Mouse (Mus musculus) liver, postnatal 0 days (tissue): ENCODE results near the gene Agps. TPM values are rescaled to one million over a fixed set of nuclear protein-coding genes. Genes with fewer than 3 reads are reported as not detected.
A peak's percentile ranks its signal among the peaks of the same experiment; 100 is the strongest.

Experiments
- ATAC-seq: fragments of 200-750 bp; cut with Nextera tagmentation; 2 replicates; pipeline ENCODE4 v1.8.0; 2017; ENCODE audit warnings: mild to moderate bottlenecking, moderate library complexity
- DNase-seq: peaks from one replicate; pipeline ENCODE4 v3.0.0-alpha.2; 2016
- H3K27ac ChIP-seq: fragments of 300-500 bp; sonication (generic); 2 replicates; pipeline ENCODE4 v1.5.1; 2014; ENCODE audit warnings: antibody characterized with exemption, moderate library complexity, mild to moderate bottlenecking, low read depth
- H3K27me3 ChIP-seq: fragments of 300-500 bp; sonication (generic); 2 replicates; pipeline ENCODE4 v1.6.1; 2014; ENCODE audit warnings: low read length, control low read depth, mixed read lengths; ENCODE audit not compliant: insufficient read depth
- H3K36me3 ChIP-seq: fragments of 300-500 bp; sonication (generic); replicated peaks from 2 replicates; pipeline ENCODE4 v1.6.1; 2014; ENCODE audit warnings: mild to moderate bottlenecking, control low read depth, low read length, moderate library complexity, mixed read lengths; ENCODE audit not compliant: insufficient read depth
- H3K4me1 ChIP-seq: fragments of 300-500 bp; sonication (generic); 2 replicates; pipeline ENCODE4 v1.6.1; 2014; ENCODE audit warnings: antibody characterized with exemption, mild to moderate bottlenecking, control low read depth; ENCODE audit not compliant: insufficient read depth
- H3K4me2 ChIP-seq: fragments of 300-500 bp; sonication (generic); 2 replicates; pipeline ENCODE4 v1.6.1; 2014; ENCODE audit warnings: low read depth, mild to moderate bottlenecking, low read length, moderate library complexity, mixed read lengths
- H3K4me3 ChIP-seq: fragments of 300-500 bp; sonication (generic); 2 replicates; pipeline ENCODE4 v1.5.1; 2014; ENCODE audit warnings: low read depth, low read length
- H3K9ac ChIP-seq: fragments of 300-500 bp; sonication (generic); replicated peaks from 2 replicates; pipeline ENCODE4 v1.6.1; 2014; ENCODE audit warnings: mild to moderate bottlenecking, moderate library complexity
- H3K9me3 ChIP-seq: fragments of 300-500 bp; sonication (generic); 2 replicates; pipeline ENCODE4 v1.6.1; 2016; ENCODE audit warnings: mild to moderate bottlenecking, control low read depth, low read length, mixed read lengths
- CTCF ChIP-seq: sonication (generic); IDR thresholded peaks from 2 replicates; pipeline ENCODE4 v1.5.1; 2016; ENCODE audit warnings: antibody characterized with exemption, low read depth
- EP300 ChIP-seq: IDR thresholded peaks from 2 replicates; pipeline ENCODE4 v1.6.1; 2016; ENCODE audit warnings: antibody characterized with exemption, low read depth, mild to moderate bottlenecking
- WGBS: fragments of 180-500 bp; shearing (Covaris S2); extraction: QIAGEN DNeasy Blood & Tissue Kit; methylation state at CpG from one replicate; pipeline ENCODE4 v1.1.7; 2014; ENCODE audit not compliant: insufficient replicate concordance; 5-methylcytosine and 5-hydroxymethylcytosine counted together
- polyA plus RNA-seq: library from polyadenylated mRNA; unstranded; fragments of >200 nt; fragmentation: Nextera tagmentation; extraction: Ambion mirVana; gene quantifications from 2 replicates; pipeline ENCODE4 v1.2.1, GENCODE M21; 2015

The Agps gene
- polyA plus RNA-seq, 1 experiment from 2014 or later = 5.7 TPM

DNA sequence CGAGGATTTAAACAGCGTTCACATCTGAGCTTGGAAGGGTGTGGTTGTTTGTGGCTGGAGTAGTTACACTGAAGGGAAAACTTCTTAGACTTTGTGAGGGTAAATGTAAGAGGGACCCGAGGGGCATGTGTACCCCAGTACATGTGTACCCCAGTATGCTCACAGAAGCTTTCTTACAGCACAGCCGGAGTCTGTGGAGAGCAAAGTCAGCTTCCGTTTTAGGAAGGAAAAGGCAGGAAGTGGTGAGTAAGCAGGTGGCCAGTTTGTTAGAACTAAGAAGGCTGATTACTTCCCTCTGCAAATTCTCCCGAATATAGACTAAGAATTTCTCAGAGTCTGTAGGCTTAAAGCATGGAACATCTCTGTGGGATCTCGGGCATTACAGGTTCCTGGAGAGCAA, 8.2 kb upstream of the Agps start:
- TF ChIP-seq CTCF (no peak), EP300 (no peak)
- Histone ChIP-seq H3K4me1 (peaks cover 10% of the 10 kb centered on the region), H3K36me3 (no peaks in the 10 kb centered on the region), H3K9ac (no peak overlapping the region), H3K27me3 (no peaks in the 10 kb centered on the region), H3K4me3 (no peak overlapping the region), H3K4me2 (peak overlapping the region; percentile 7; the same call in 1 of the 2 replicates), H3K9me3 (no peaks in the 10 kb centered on the region), H3K27ac (peak overlapping the region; percentile 80)
- 29% methylated on average over 7 of the region's 7 CpGs for WGBS
- ATAC-seq (no peak), DNase-seq (no peak)

DNA sequence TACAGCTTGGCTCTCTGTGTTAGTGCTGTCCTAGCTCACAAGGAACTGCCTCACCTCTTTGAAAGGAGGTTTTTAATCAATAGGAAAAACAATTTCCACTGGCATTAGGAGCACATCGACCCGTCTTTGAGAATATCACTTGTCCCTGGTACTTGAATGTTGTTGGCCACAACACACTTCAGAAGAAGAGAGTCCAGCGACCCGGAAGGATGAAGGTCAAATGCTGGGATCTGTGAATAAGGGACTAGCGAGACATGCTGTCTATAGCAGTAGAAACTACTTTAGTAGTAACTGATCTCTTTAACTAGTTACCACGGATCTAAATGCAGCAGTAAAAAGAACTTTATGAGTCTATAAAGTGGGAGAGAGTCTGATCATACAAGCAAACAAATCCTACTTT, 7.8 kb upstream of the Agps start:
- Histone ChIP-seq H3K27me3 (no peaks in the 10 kb centered on the region), H3K4me1 (peaks cover 10% of the 10 kb centered on the region), H3K9me3 (no peaks in the 10 kb centered on the region), H3K4me3 (no peak overlapping the region), H3K27ac (peak overlapping the region; percentile 80; the same call in 1 of the 2 replicates), H3K9ac (no peak overlapping the region), H3K36me3 (no peaks in the 10 kb centered on the region), H3K4me2 (peak overlapping the region; percentile 7; the same call in 1 of the 2 replicates)
- TF ChIP-seq EP300 (no peak), CTCF (no peak)
- DNase-seq = no peak
- ATAC-seq = no peak
- 37% methylated on average over 6 of the region's 6 CpGs for WGBS

DNA sequence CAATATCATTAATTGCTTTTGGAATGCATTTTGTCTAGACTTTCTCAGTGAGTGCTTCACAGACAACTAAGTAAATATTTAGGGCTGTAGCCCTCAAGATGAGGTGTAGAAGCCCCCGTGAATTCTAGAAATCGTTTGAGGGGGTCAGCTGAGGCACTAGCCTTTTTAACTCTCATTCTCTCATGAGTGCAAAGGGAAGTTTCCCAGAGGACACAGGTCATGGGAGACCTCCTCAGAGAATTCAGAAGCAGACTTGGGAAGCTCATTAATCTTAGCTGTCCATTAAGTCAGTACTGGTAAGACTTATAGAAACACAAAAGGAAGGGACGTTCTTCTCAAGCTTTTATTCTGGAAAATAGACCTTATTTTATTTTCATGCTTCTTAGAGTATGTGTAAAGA, 7.1 kb upstream of the Agps start:
- ATAC-seq = no peak
- DNase-seq = no peak
- H3K27ac ChIP-seq = no peak overlapping the region
- peaks cover 10% of the 10 kb centered on the region for H3K4me1 ChIP-seq
- no peak overlapping the region for H3K9ac ChIP-seq
- no peak overlapping the region for H3K4me2 ChIP-seq
- H3K4me3 ChIP-seq = no peak overlapping the region
- no peak for TF ChIP-seq EP300
- TF ChIP-seq CTCF = no peak
- H3K36me3 ChIP-seq = no peaks in the 10 kb centered on the region
- WGBS = 24% methylated on average over 3 of the region's 3 CpGs
- no peaks in the 10 kb centered on the region for H3K9me3 ChIP-seq
- no peaks in the 10 kb centered on the region for H3K27me3 ChIP-seq

DNA sequence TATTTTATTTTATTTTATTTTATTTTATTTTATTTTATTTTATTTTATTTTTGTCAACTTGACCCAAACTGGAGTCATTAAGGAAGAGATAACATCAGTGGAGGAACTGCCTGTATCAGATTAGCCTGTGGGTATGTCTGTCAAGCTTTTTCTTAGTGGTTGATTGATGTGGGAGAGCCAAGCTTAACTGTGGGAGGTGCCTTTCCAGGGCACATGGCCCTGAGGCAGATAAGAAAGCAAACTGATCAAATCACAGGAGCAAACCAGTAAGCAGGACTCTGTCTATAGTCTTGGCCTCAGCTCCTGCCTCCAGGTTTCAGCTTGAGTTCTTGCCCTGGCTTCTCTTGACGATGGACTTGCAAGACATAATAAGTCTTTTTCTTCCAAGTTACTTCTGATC, 6.4 kb upstream of the Agps start:
- Histone ChIP-seq H3K4me3 (no peak overlapping the region), H3K27ac (no peak overlapping the region), H3K27me3 (no peaks in the 10 kb centered on the region), H3K4me2 (no peak overlapping the region), H3K36me3 (no peaks in the 10 kb centered on the region), H3K4me1 (peaks cover 10% of the 10 kb centered on the region), H3K9ac (no peak overlapping the region), H3K9me3 (no peaks in the 10 kb centered on the region)
- DNase-seq = no peak
- no peak for ATAC-seq
- no peak for TF ChIP-seq CTCF
- TF ChIP-seq EP300 = no peak
- 37% methylated on average over 1 of the region's 1 CpGs for WGBS

DNA sequence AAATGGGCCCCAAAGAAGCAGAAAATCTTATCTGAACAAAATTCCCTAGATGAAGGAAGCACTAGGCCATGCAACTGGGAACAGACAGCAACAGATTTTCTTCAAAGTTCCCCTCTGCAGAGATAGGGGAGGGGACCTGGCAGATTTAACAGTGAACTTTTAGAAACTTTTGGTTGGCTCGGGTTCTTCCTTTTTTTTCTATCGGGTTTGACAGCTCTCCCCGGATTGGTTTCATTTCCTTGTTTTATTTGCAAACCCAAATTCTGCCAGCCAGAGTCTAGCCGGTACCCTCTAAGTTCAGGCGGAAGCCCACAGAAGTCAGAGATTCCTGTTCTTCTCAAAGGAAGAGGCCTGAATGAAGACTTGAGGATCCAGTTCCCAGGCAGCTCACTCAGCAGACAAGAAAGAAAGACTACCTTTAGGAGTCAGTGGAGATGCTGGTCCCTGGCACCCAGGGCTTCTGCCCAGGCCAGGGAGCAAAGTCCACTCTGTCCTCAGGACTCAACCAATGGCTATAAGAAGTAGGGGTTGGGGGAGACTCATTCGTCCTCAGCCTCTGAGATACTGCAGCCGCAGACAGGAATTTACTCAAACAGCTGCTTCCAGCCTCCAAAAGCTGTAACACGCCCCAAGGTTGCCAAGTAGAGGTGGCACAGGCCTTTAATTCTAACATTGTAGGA, 2.9 kb upstream of the Agps start:
- 28% methylated on average over 8 of the region's 8 CpGs for WGBS
- Histone ChIP-seq H3K36me3 (no peaks in the 10 kb centered on the region), H3K4me3 (no peak overlapping the region), H3K9me3 (no peaks in the 10 kb centered on the region), H3K9ac (no peak overlapping the region), H3K4me2 (peak overlapping the region; percentile 36), H3K27ac (peak overlapping the region; percentile 24), H3K27me3 (no peaks in the 10 kb centered on the region), H3K4me1 (peaks cover 16% of the 10 kb centered on the region)
- no peak for TF ChIP-seq EP300
- TF ChIP-seq CTCF = no peak
- no peak for DNase-seq
- no peak for ATAC-seq

DNA sequence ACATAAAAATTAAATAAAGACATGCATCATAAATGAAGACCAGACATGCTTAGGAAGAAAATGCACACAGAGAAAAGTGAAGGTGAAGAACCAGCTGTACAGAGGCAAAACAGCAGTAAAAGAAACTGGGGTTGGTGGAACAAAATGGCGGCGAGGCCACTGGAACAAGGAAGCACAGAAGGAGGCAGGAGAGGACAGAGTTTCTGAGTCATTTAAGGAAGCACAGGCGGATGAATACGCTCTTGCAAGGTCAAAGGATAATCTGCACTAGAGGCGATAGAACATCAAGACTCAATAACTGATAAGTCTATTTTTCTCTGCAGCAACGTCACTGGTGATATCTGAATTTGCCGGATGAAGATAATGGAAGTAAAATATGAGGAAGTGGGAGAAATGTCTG, 1.7 kb upstream of the Agps start:
- DNase-seq = no peak
- TF ChIP-seq EP300 (no peak), CTCF (no peak)
- no peak for ATAC-seq
- H3K9me3 ChIP-seq = no peaks in the 10 kb centered on the region
- no peak overlapping the region for H3K4me3 ChIP-seq
- peak overlapping the region; percentile 24 for H3K27ac ChIP-seq
- H3K4me2 ChIP-seq = no peak overlapping the region
- H3K9ac ChIP-seq = no peak overlapping the region
- no peaks in the 10 kb centered on the region for H3K36me3 ChIP-seq
- H3K4me1 ChIP-seq = peaks cover 14% of the 10 kb centered on the region
- 74% methylated on average over 7 of the region's 7 CpGs for WGBS
- H3K27me3 ChIP-seq = no peaks in the 10 kb centered on the region
